Mouse (Mus musculus): ENCODE measurements around the gene Zfp865.

DNA sequence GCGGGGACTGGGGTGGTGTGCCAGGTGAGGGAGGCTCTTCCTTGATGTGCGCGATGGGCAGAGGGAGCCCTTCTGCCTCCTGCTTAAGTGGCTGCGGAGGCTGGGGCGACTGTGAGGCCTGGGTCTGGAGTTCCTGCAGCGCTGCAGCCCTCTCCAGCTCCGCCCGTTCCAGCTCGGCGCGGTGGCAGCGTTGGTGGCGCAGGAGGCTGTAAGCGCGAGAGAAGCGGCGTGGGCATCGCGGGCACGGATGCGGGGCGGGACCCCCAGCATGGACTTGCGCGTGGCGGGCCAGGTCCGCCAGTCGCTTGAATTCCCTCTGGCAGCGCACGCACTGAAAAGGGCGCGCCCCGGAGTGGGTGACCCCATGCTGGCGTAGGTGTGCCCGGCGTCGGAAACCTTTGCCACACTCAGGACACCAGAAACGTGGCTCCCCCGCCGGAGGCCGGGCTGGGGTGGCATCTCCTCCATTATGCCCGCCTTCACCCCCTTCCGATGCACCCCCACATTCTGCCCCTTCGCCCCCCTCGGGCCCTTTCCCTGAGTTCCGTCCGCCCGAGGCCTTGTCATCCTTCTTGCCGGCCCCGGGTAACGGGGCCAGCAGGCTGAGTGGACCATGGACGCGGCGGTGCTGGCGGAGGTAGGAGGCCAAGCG lies 26.7 kb upstream of the Zfp865 start:
- TF ChIP-seq CTCF (IDR thresholded peaks at IDR 0.05; ENCODE audit: borderline replicate concordance, insufficient read depth, low read depth, low read length): no peak
- no peak for TF ChIP-seq POLR2A (IDR thresholded peaks at IDR 0.05; ENCODE audit: borderline replicate concordance, insufficient read depth, low read length)
